Mouse (Mus musculus): ENCODE data around the gene 1700029H14Rik. TPM values are rescaled to one million over a fixed set of nuclear protein-coding genes. Genes with fewer than 3 reads are reported as not detected.

Gene 1700029H14Rik
- not detected in 2 replicates for polyA plus RNA-seq (2014; fragmentation: Nextera tagmentation; extraction: Ambion mirVana)

GRCm38 (mm10) chr8:13562118-13562517 lies at the start of gene 1700029H14Rik:
1700029H14Rik (minus strand) TSS chr8:13562461.
- H3K4me3 ChIP-seq (ENCODE audit: low read depth, low read length) = no peak within 1 kb of the TSS
- H3K27ac ChIP-seq (ENCODE audit: low read length) = no peak within 1 kb of the TSS
- WGBS = 24% methylated on average over 13 of the region's 13 CpGs
- no peaks in the 10 kb centered on the region for H3K9me3 ChIP-seq (ENCODE audit: control insufficient read depth, low read depth, low read length)
- no peaks in the 10 kb centered on the region for H3K36me3 ChIP-seq (ENCODE audit: control insufficient read depth, insufficient read depth, low read length)
- no peak for ATAC-seq (ENCODE audit: insufficient number of reproducible peaks, insufficient read depth, low FRiP score, low read depth)
- H3K4me1 ChIP-seq (ENCODE audit: control insufficient read depth, insufficient read depth, low read length) = no peaks in the 10 kb centered on the region
- no peaks in the 10 kb centered on the region for H3K27me3 ChIP-seq (ENCODE audit: control insufficient read depth, insufficient read depth, low read length)
- H3K4me2 ChIP-seq (replicated peaks; ENCODE audit: low read depth, low read length) = no peak within 1 kb of the TSS
- H3K9ac ChIP-seq (replicated peaks; ENCODE audit: low read depth, low read length) = no peak within 1 kb of the TSS

DNA sequence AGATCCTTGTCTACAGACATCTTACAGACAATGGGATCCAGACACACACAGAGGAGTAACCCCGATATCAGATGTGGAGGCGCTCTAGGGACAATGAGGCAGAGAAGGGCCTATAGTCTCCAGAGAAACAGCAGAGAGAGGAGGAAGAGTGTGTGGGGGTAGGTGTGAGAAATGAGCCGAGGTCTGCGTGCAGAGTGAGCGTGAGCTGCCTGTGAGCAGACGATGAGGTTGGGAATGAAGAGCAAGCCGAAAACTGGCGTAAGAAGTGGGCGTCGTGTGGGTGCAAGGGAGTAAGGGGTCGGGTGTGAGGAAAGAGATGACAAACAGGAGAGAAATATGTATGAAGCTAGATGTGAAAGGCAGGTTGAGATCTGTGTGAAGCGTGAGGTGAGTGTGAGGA lies 49.4 kb upstream of the 1700029H14Rik start:
- Histone ChIP-seq H3K9me3 (ENCODE audit: control insufficient read depth, low read depth, low read length) (no peaks in the 10 kb centered on the region), H3K27ac (ENCODE audit: low read length) (no peak overlapping the region)
- no peak for ATAC-seq (ENCODE audit: insufficient number of reproducible peaks, insufficient read depth, low FRiP score, low read depth)

DNA sequence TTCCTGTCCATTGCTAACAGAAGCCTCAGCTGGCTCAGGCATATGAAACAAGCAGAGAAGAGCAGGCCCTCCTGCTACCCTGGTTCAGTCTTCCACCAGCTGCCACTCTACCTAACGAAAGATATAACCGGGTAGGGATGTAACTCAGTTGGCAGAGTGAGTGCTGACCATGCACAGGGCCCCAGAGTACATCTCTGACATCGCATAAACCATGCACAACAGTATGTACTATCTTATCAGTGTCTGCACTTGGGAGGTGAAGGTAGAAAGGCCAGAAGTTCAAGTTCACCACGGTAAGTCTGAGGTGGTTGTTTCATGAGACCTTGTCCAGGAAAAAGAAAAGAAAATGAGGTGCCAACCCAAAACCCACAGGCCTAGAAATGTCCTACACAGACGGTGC lies 47.7 kb upstream of the 1700029H14Rik start:
- peaks cover 9% of the 10 kb centered on the region for H3K36me3 ChIP-seq (ENCODE audit: control insufficient read depth, insufficient read depth, low read length)
- H3K9me3 ChIP-seq (ENCODE audit: control insufficient read depth, low read depth, low read length) = no peaks in the 10 kb centered on the region
- no peaks in the 10 kb centered on the region for H3K4me1 ChIP-seq (ENCODE audit: control insufficient read depth, insufficient read depth, low read length)
- ATAC-seq (ENCODE audit: insufficient number of reproducible peaks, insufficient read depth, low FRiP score, low read depth) = no peak
- no peak overlapping the region for H3K4me2 ChIP-seq (replicated peaks; ENCODE audit: low read depth, low read length)
- no peak overlapping the region for H3K9ac ChIP-seq (replicated peaks; ENCODE audit: low read depth, low read length)
- no peak overlapping the region for H3K27ac ChIP-seq (ENCODE audit: low read length)
- no peak overlapping the region for H3K4me3 ChIP-seq (ENCODE audit: low read depth, low read length)
- H3K27me3 ChIP-seq (ENCODE audit: control insufficient read depth, insufficient read depth, low read length) = no peaks in the 10 kb centered on the region
- WGBS = 79% methylated on average over 5 of the region's 5 CpGs

More for the DNA sequence above, 49.4 kb upstream of the 1700029H14Rik start:
- no peak overlapping the region for H3K4me2 ChIP-seq (replicated peaks; ENCODE audit: low read depth, low read length)
- no peaks in the 10 kb centered on the region for H3K27me3 ChIP-seq (ENCODE audit: control insufficient read depth, insufficient read depth, low read length)
- no peak overlapping the region for H3K9ac ChIP-seq (replicated peaks; ENCODE audit: low read depth, low read length)
- 92% methylated on average over 12 of the region's 12 CpGs for WGBS
- no peaks in the 10 kb centered on the region for H3K4me1 ChIP-seq (ENCODE audit: control insufficient read depth, insufficient read depth, low read length)
- no peak overlapping the region for H3K4me3 ChIP-seq (ENCODE audit: low read depth, low read length)
- H3K36me3 ChIP-seq (ENCODE audit: control insufficient read depth, insufficient read depth, low read length) = peaks cover 9% of the 10 kb centered on the region

- no peak for ATAC-seq (ENCODE audit: insufficient number of reproducible peaks, insufficient read depth, low FRiP score, low read depth)
- H3K27ac ChIP-seq (ENCODE audit: low read length) = no peak overlapping the region
- WGBS = 88% methylated on average over 6 of the region's 6 CpGs
- H3K9me3 ChIP-seq (ENCODE audit: control insufficient read depth, low read depth, low read length) = no peaks in the 10 kb centered on the region
- H3K9ac ChIP-seq (replicated peaks; ENCODE audit: low read depth, low read length) = no peak overlapping the region
- H3K4me2 ChIP-seq (replicated peaks; ENCODE audit: low read depth, low read length) = no peak overlapping the region
- no peak overlapping the region for H3K4me3 ChIP-seq (ENCODE audit: low read depth, low read length)
- H3K36me3 ChIP-seq (ENCODE audit: control insufficient read depth, insufficient read depth, low read length) = peaks cover 9% of the 10 kb centered on the region
- no peaks in the 10 kb centered on the region for H3K27me3 ChIP-seq (ENCODE audit: control insufficient read depth, insufficient read depth, low read length)
- no peaks in the 10 kb centered on the region for H3K4me1 ChIP-seq (ENCODE audit: control insufficient read depth, insufficient read depth, low read length)
These were observed 46.7 kb upstream of the 1700029H14Rik start for GRCm38 (mm10) chr8:13608946-13609345.

DNA sequence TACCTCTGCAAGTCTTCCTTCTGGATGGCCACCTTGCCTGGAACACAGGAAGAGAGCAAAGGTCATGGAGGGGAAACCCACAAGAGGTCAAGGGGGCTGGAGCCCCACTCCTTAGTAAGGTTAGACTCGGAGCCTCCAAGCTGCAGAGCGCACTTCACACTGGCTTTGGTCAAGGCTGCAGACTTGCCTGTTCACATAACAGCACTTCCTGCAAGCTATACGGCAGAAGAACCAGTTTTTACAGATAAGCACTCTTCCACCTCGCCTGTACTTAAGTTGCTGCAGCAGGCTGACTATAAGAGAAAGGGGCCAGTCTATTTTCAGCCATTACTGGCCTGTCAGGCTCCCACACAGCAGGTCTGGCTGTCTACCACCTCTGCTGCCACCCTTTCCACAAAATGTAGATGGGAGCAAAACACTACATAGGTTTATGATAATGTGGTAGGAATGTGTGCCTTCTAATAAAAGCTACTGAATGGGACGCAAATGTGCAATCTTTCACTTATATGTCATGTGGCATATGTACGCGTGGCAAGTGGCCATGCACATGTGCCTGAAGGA lies 43.7 kb upstream of the 1700029H14Rik start:
- no peak overlapping the region for H3K4me2 ChIP-seq (replicated peaks; ENCODE audit: low read depth, low read length)
- no peak overlapping the region for H3K4me3 ChIP-seq (ENCODE audit: low read depth, low read length)
- no peaks in the 10 kb centered on the region for H3K36me3 ChIP-seq (ENCODE audit: control insufficient read depth, insufficient read depth, low read length)
- no peak for ATAC-seq (ENCODE audit: insufficient number of reproducible peaks, insufficient read depth, low FRiP score, low read depth)
- H3K27ac ChIP-seq (ENCODE audit: low read length) = no peak overlapping the region
- no peaks in the 10 kb centered on the region for H3K4me1 ChIP-seq (ENCODE audit: control insufficient read depth, insufficient read depth, low read length)
- no peaks in the 10 kb centered on the region for H3K9me3 ChIP-seq (ENCODE audit: control insufficient read depth, low read depth, low read length)
- H3K27me3 ChIP-seq (ENCODE audit: control insufficient read depth, insufficient read depth, low read length) = no peaks in the 10 kb centered on the region
- H3K9ac ChIP-seq (replicated peaks; ENCODE audit: low read depth, low read length) = no peak overlapping the region
- 75% methylated on average over 7 of the region's 7 CpGs for WGBS

DNA sequence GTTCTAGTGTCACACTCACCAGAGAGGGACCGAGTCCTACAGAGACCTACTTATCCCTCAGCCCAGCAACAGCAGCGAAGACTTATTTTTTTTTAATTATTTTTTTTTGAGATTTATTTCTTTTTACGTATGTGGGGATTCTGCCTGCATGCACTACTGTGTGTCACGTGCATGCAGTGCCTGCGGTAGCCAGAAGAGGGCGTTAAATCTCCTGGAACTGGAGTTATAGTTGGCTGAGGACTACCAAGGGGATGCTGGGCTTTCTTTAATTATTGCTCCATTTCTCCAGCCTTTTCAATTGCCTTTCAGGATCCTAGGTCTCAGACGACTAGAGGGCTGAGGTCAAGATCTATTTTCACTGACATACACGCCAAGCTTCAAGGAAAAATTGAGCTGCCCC lies 40.4 kb upstream of the 1700029H14Rik start:
- no peak overlapping the region for H3K4me3 ChIP-seq (ENCODE audit: low read depth, low read length)
- no peaks in the 10 kb centered on the region for H3K36me3 ChIP-seq (ENCODE audit: control insufficient read depth, insufficient read depth, low read length)
- H3K9ac ChIP-seq (replicated peaks; ENCODE audit: low read depth, low read length) = no peak overlapping the region
- no peak overlapping the region for H3K4me2 ChIP-seq (replicated peaks; ENCODE audit: low read depth, low read length)
- 62% methylated on average over 8 of the region's 8 CpGs for whole genome bisulfite sequencing
- H3K27ac ChIP-seq (ENCODE audit: low read length) = no peak overlapping the region
- H3K9me3 ChIP-seq (ENCODE audit: control insufficient read depth, low read depth, low read length) = no peaks in the 10 kb centered on the region
- H3K4me1 ChIP-seq (ENCODE audit: control insufficient read depth, insufficient read depth, low read length) = no peaks in the 10 kb centered on the region
- ATAC-seq (ENCODE audit: insufficient number of reproducible peaks, insufficient read depth, low FRiP score, low read depth) = no peak; the same call in 1 of the 2 replicates
- no peaks in the 10 kb centered on the region for H3K27me3 ChIP-seq (ENCODE audit: control insufficient read depth, insufficient read depth, low read length)

DNA sequence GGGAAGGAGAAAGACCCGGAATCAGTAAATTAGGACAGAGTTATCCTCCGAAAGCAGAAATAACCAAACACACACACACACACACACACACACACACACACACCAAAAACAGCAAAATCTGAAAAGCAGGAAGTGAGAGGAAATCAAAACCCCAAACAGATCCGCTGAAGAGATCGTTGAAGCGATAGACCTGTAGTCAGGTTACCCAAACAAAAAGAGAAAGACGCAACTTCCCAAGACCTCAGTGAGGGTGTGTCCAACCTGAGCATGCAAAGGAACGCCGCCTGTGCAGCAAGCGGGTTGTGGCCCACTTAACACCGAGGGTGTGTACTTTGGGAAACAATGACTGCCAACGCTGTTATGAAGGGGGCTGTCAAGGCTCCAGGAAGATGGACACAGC lies 38.9 kb upstream of the 1700029H14Rik start:
- H3K27me3 ChIP-seq (ENCODE audit: control insufficient read depth, insufficient read depth, low read length) = no peaks in the 10 kb centered on the region
- ATAC-seq (ENCODE audit: insufficient number of reproducible peaks, insufficient read depth, low FRiP score, low read depth) = no peak
- WGBS = 69% methylated on average over 11 of the region's 11 CpGs
- H3K36me3 ChIP-seq (ENCODE audit: control insufficient read depth, insufficient read depth, low read length) = no peaks in the 10 kb centered on the region
- H3K27ac ChIP-seq (ENCODE audit: low read length) = no peak overlapping the region
- H3K9ac ChIP-seq (replicated peaks; ENCODE audit: low read depth, low read length) = no peak overlapping the region
- no peak overlapping the region for H3K4me3 ChIP-seq (ENCODE audit: low read depth, low read length)
- H3K4me1 ChIP-seq (ENCODE audit: control insufficient read depth, insufficient read depth, low read length) = no peaks in the 10 kb centered on the region
- no peaks in the 10 kb centered on the region for H3K9me3 ChIP-seq (ENCODE audit: control insufficient read depth, low read depth, low read length)
- H3K4me2 ChIP-seq (replicated peaks; ENCODE audit: low read depth, low read length) = no peak overlapping the region

DNA sequence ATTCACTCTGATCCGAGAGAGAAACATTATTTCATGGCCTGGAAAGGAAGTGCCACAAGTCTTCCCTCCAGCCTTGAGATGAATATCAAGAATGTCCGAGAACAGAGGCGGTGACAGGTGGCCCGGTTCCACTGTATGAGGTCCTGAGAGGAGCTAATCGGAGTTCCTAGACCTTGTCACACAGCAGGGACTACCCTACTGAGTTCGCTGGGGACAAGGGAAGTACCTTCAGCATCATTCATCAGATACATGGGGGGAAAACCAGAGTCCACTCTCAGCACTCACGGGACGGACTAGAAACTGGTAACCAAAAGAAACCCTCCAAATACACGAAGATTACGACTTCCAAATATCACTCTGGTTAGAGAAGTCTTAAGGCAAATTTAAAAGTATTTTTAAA lies 38.5 kb upstream of the 1700029H14Rik start:
- no peak overlapping the region for H3K4me2 ChIP-seq (replicated peaks; ENCODE audit: low read depth, low read length)
- no peaks in the 10 kb centered on the region for H3K36me3 ChIP-seq (ENCODE audit: control insufficient read depth, insufficient read depth, low read length)
- 86% methylated on average over 10 of the region's 10 CpGs for WGBS
- no peak overlapping the region for H3K27ac ChIP-seq (ENCODE audit: low read length)
- no peak overlapping the region for H3K9ac ChIP-seq (replicated peaks; ENCODE audit: low read depth, low read length)
- no peaks in the 10 kb centered on the region for H3K27me3 ChIP-seq (ENCODE audit: control insufficient read depth, insufficient read depth, low read length)
- H3K4me1 ChIP-seq (ENCODE audit: control insufficient read depth, insufficient read depth, low read length) = no peaks in the 10 kb centered on the region
- no peaks in the 10 kb centered on the region for H3K9me3 ChIP-seq (ENCODE audit: control insufficient read depth, low read depth, low read length)
- no peak overlapping the region for H3K4me3 ChIP-seq (ENCODE audit: low read depth, low read length)
- no peak for ATAC-seq (ENCODE audit: insufficient number of reproducible peaks, insufficient read depth, low FRiP score, low read depth)

GRCm38 (mm10) chr8:13600204-13600603 lies 37.9 kb upstream of the 1700029H14Rik start:
- ATAC-seq (ENCODE audit: insufficient number of reproducible peaks, insufficient read depth, low FRiP score, low read depth) = no peak
- Histone ChIP-seq H3K27ac (ENCODE audit: low read length) (no peak overlapping the region), H3K4me1 (ENCODE audit: control insufficient read depth, insufficient read depth, low read length) (no peaks in the 10 kb centered on the region), H3K4me3 (ENCODE audit: low read depth, low read length) (no peak overlapping the region), H3K4me2 (replicated peaks; ENCODE audit: low read depth, low read length) (no peak overlapping the region), H3K9ac (replicated peaks; ENCODE audit: low read depth, low read length) (no peak overlapping the region), H3K27me3 (ENCODE audit: control insufficient read depth, insufficient read depth, low read length) (no peaks in the 10 kb centered on the region), H3K36me3 (ENCODE audit: control insufficient read depth, insufficient read depth, low read length) (no peaks in the 10 kb centered on the region), H3K9me3 (ENCODE audit: control insufficient read depth, low read depth, low read length) (no peaks in the 10 kb centered on the region)
- 55% methylated on average over 7 of the region's 7 CpGs for WGBS
